Mouse (Mus musculus) stomach, postnatal 0 days (tissue): Measurements from ENCODE around the gene Bcap31.

ENCODE experiments used
- CTCF ChIP-seq: IDR thresholded peaks from 2 replicates; pipeline ENCODE4 v1.5.1; 2016; ENCODE audit warnings: antibody characterized with exemption, low read depth, mild to moderate bottlenecking, moderate library complexity
- EP300 ChIP-seq: optimal IDR thresholded peaks from 2 replicates; pipeline ENCODE3; 2016; ENCODE audit warnings: antibody characterized with exemption

GRCm38 (mm10) chrX:73739151-73739550, 23.2 kb upstream of the Bcap31 start:
- TF ChIP-seq CTCF (no peak), EP300 (no peak)
